9 mouse cellular contexts compared by ENCODE assay signal in genomic region chr3:125938092-125938755, GRCm38 (mm10). TPM values are rescaled to one million over a fixed set of nuclear protein-coding genes. Genes with fewer than 3 reads are reported as not detected.
DNase-seq lines count a peak whose midpoint lies in the region; ATAC-seq and TF ChIP-seq lines count a peak whose summit lies in the region.
"Had no signal": no experiment of that assay in that cellular context is flagged by ENCODE, and none has a peak within 500 bp of the region (broad histone marks: within the 10 kb centered on the region; RNA-seq: fewer than 3 reads in every experiment).

TSS of gene Ugt8a (minus strand) at chr3:125938619.

- no peaks in the 10 kb centered on the region for H3K9me3 ChIP-seq in E14TG2a.4 (ENCODE audit: low read length)
- no peaks in the 10 kb centered on the region for H3K9me3 ChIP-seq in hindbrain, embryonic 12.5 days (replicated peaks)
- H3K9me3 ChIP-seq in neural tube, embryonic 12.5 days, result no peaks in the 10 kb centered on the region

- H3K9ac ChIP-seq in hindbrain, embryonic 12.5 days, result peak within 1 kb of the TSS; percentile 63
- peak within 1 kb of the TSS; percentile 62 for H3K9ac ChIP-seq in neural tube, embryonic 12.5 days

- WGBS in hindbrain, embryonic 12.5 days, result under 1% methylated on average over 74 of the region's 85 CpGs
- WGBS in neural tube, embryonic 12.5 days, result under 1% methylated on average over 84 of the region's 85 CpGs

- H3K4me1 ChIP-seq in E14TG2a.4 (replicated peaks; ENCODE audit: low read depth, low read length), result peaks cover 6% of the 10 kb centered on the region
- peaks cover 8% of the 10 kb centered on the region for H3K4me1 ChIP-seq in hindbrain, embryonic 12.5 days
- peaks cover 8% of the 10 kb centered on the region; the same call in 1 of the 2 replicates for H3K4me1 ChIP-seq in neural tube, embryonic 12.5 days

- H3K36me3 ChIP-seq in E14TG2a.4 (ENCODE audit: insufficient read depth, low read length), result no peaks in the 10 kb centered on the region
- no peaks in the 10 kb centered on the region for H3K36me3 ChIP-seq in hindbrain, embryonic 12.5 days
- no peaks in the 10 kb centered on the region for H3K36me3 ChIP-seq in neural tube, embryonic 12.5 days

- intact Hi-C loops in gastrocnemius, postnatal 14 days (cut with DNase I; ENCODE audit: low total_unique reads), result no loop called here
- intact Hi-C loops in gastrocnemius, postnatal 36 days (cut with DNase I), result no loop called here
- intact Hi-C loops in left cerebral cortex, postnatal 4 days (cut with DNase I), result no loop called here

- peaks cover 18% of the 10 kb centered on the region for H3K27me3 ChIP-seq in E14TG2a.4 (ENCODE audit: insufficient read depth, low read length)
- peaks cover 15% of the 10 kb centered on the region for H3K27me3 ChIP-seq in hindbrain, embryonic 12.5 days
- H3K27me3 ChIP-seq in neural tube, embryonic 12.5 days (replicated peaks), result 0 out of 2 replicates have a peak, but pooled peaks cover 4% of the 10 kb centered on the region

- DNase-seq in gastrocnemius, postnatal 14 days, result peak; percentile 7
- DNase-seq in gastrocnemius, postnatal 36 days, result no peak
- peak; percentile 65 for DNase-seq in embryo, embryonic 10.5 days (ENCODE audit: low spot score)
- peak; percentile 75 for DNase-seq in left cerebral cortex, postnatal 4 days
- DNase-seq in urinary bladder, postnatal 14 days (ENCODE audit: low spot score), result no peak

- H3K4me3 ChIP-seq in E14TG2a.4 (replicated peaks; ENCODE audit: low read length), result peak within 1 kb of the TSS; percentile 89
- peak within 1 kb of the TSS; percentile 72 for H3K4me3 ChIP-seq in hindbrain, embryonic 12.5 days
- peak within 1 kb of the TSS; percentile 69 for H3K4me3 ChIP-seq in neural tube, embryonic 12.5 days

- peak within 1 kb of the TSS; percentile 95 for H3K4me2 ChIP-seq in hindbrain, embryonic 12.5 days (replicated peaks)
- peak within 1 kb of the TSS; percentile 93 for H3K4me2 ChIP-seq in neural tube, embryonic 12.5 days (replicated peaks)

- ATAC-seq in hindbrain, embryonic 12.5 days (ENCODE audit: low FRiP score), result peak; percentile 92
- ATAC-seq in neural tube, embryonic 12.5 days (ENCODE audit: low FRiP score, low read depth), result peak; percentile 95

- peak within 1 kb of the TSS; percentile 71; the same call in 1 of the 2 replicates for H3K27ac ChIP-seq in hindbrain, embryonic 12.5 days
- H3K27ac ChIP-seq in neural tube, embryonic 12.5 days, result no peak within 1 kb of the TSS

- no peak for TF ChIP-seq CTCF in E14TG2a.4 (conservative IDR thresholded peaks at IDR 0.05; ENCODE audit: low read length)

RNA-seq across cellular contexts. Expression of gene Ugt8a, which starts in this region (rescaled TPM):
- total RNA-seq in gastrocnemius, postnatal 14 days (2021), result 10 to 100 TPM in 1 of 2 experiments, 1 to 10 TPM in 1; 2.1 to 13.2 TPM
- 1 to 10 TPM in 1 of 2 experiments, under 1 TPM in 1; 0.54 to 2.2 TPM for total RNA-seq in gastrocnemius, postnatal 36 days (2021)
- polyA plus RNA-seq in hindbrain, embryonic 12.5 days (2016; fragmentation: Nextera tagmentation; extraction: Ambion mirVana), result 3.7 and 4.7 TPM in 2 replicates
- 1 to 10 TPM; 4.1 to 4.5 TPM for total RNA-seq in left cerebral cortex, postnatal 4 days (2021)
- polyA plus RNA-seq in neural tube, embryonic 12.5 days (2016; fragmentation: Nextera tagmentation; extraction: Ambion mirVana), result 3.7 and 4.1 TPM in 2 replicates
- total RNA-seq: MEL had no signal

Comparison
In these comparisons a context has a peak if more than half of its experiments do, and no peak if none do; other contexts are left out.
1. DNase-seq: peak in gastrocnemius, postnatal 14 days (single experiment), embryo, embryonic 10.5 days (single experiment) and left cerebral cortex, postnatal 4 days (single experiment); none in gastrocnemius, postnatal 36 days (0 of 2) and urinary bladder, postnatal 14 days (single experiment).
2. Peak in every context shown above with its lines, with median percentiles within 50 percentile points of each other: H3K4me3 ChIP-seq.